Mouse (Mus musculus) olfactory bulb, adult 2 months (tissue): Measurements from ENCODE around the gene 4931409K22Rik. TPM values are rescaled to one million over a fixed set of nuclear protein-coding genes. Genes with fewer than 3 reads are reported as not detected.

Experiments used
- H3K27ac ChIP-seq: fragments of 200-500 bp; 2 replicates; pipeline ENCODE4 v1.5.1; 2012; ENCODE audit warnings: low read depth, low read length; ENCODE audit not compliant: insufficient read depth
- H3K4me1 ChIP-seq: fragments of 200-500 bp; 2 replicates; pipeline ENCODE4 v1.6.1; 2012; ENCODE audit warnings: low read length; ENCODE audit not compliant: control insufficient read depth, insufficient read depth
- H3K4me3 ChIP-seq: fragments of 200-500 bp; 2 replicates; pipeline ENCODE4 v1.5.1; 2012; ENCODE audit warnings: mild to moderate bottlenecking, low read depth, low read length, moderate library complexity; ENCODE audit not compliant: insufficient read depth
- CTCF ChIP-seq: fragments of 200-500 bp; IDR thresholded peaks from 2 replicates; pipeline ENCODE4 v1.5.1; 2012; ENCODE audit warnings: low read depth, mild to moderate bottlenecking, low read length, moderate library complexity; ENCODE audit not compliant: insufficient read depth
- POLR2A ChIP-seq: fragments of 200-500 bp; IDR thresholded peaks from 2 replicates; pipeline ENCODE4 v1.6.1; 2012; ENCODE audit warnings: mild to moderate bottlenecking, low read depth, low read length, moderate library complexity; ENCODE audit not compliant: insufficient read depth
- WGBS: fragments of 180-500 bp; shearing (Covaris S2); methylation state at CpG from one replicate; pipeline ENCODE4 v1.1.7; 2018; 5-methylcytosine and 5-hydroxymethylcytosine counted together
- polyA plus RNA-seq: library from polyadenylated mRNA; stranded (reverse); fragments of >200 nt; gene quantifications from 2 replicates; pipeline ENCODE4 v1.2.4, GENCODE M21; 2012; ENCODE audit warnings: low replicate concordance; ENCODE audit not compliant: missing spikeins, insufficient read depth, insufficient read length

Gene 4931409K22Rik
- polyA plus RNA-seq, 1 experiment, result not detected

DNA sequence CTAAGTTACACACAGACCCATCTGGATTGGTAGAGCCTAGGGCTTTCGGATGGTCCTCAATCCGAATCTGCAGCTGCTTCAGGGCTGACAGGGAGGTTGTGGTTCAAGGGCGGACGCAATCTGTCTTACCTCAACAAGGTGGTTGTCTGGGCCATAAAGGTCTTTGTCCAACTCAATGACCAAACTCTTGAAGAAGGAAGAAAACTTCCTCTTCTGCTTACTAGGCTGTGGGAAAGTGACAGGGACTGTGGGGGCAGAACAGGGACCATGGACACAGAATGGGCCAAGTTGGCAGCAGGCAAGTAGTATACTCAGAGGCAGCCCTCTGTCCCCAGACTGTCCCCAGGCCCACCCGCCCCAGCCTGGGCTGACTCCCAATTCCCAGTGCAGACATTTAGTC is 38.7 kb upstream of the 4931409K22Rik start:
- Histone ChIP-seq H3K4me3 (no peak overlapping the region), H3K4me1 (peaks cover 64% of the 10 kb centered on the region), H3K27ac (no peak overlapping the region)
- WGBS, result 84% methylated on average over 5 of the region's 5 CpGs
- TF ChIP-seq CTCF (no peak), POLR2A (no peak)

- TF ChIP-seq POLR2A (no peak), CTCF (no peak)
- Histone ChIP-seq H3K4me3 (no peak overlapping the region), H3K27ac (no peak overlapping the region), H3K4me1 (peaks cover 66% of the 10 kb centered on the region)
- WGBS, result 91% methylated on average over 5 of the region's 5 CpGs
Observed at GRCm38 (mm10) chr5:24594346-24594745, 37.7 kb upstream of the 4931409K22Rik start.

DNA sequence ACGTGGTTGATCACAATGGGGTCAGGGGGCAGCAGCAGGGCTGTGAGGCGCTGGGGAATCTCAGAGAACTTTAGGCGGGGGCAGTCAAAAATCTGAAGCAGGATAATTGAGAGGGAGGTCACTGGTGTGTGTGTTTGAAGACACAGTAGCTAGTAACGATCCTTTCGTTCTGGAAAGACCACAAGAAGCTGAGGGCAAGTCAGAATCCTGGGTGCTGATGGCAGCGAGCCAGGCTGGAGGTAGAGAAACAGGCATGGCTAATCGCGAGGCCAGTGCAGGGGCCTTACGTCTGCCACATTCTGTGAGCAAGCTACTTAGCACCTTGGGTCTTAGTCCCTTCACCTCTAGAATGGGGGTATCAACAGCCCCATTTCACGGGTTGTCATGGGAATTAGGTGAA is 37.3 kb upstream of the 4931409K22Rik start:
- 64% methylated on average over 10 of the region's 10 CpGs for WGBS
- TF ChIP-seq POLR2A (no peak), CTCF (no peak)
- H3K27ac ChIP-seq, result no peak overlapping the region
- no peak overlapping the region for H3K4me3 ChIP-seq
- H3K4me1 ChIP-seq, result peaks cover 66% of the 10 kb centered on the region

DNA sequence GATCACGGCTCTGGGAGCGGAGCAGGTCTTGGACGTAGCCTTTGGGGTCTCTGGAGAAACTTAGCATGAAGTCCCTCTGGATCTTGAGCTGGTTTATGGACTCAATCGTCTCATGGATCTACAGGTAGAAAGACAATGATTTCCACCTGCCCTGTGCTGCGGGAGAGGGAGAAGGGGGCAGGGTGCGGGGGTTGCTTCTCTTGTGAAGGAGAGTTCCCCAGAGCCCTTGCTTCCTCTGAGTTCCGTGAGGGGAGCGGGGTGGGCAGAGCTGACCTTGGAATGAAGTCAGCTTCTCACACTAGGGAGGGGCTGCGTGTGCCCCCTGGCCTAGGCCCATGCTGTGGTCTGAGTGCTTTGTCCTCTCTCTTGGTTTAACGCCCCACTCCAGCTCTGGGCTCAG is 36.6 kb upstream of the 4931409K22Rik start:
- WGBS, result 78% methylated on average over 10 of the region's 10 CpGs
- peaks cover 64% of the 10 kb centered on the region for H3K4me1 ChIP-seq

DNA sequence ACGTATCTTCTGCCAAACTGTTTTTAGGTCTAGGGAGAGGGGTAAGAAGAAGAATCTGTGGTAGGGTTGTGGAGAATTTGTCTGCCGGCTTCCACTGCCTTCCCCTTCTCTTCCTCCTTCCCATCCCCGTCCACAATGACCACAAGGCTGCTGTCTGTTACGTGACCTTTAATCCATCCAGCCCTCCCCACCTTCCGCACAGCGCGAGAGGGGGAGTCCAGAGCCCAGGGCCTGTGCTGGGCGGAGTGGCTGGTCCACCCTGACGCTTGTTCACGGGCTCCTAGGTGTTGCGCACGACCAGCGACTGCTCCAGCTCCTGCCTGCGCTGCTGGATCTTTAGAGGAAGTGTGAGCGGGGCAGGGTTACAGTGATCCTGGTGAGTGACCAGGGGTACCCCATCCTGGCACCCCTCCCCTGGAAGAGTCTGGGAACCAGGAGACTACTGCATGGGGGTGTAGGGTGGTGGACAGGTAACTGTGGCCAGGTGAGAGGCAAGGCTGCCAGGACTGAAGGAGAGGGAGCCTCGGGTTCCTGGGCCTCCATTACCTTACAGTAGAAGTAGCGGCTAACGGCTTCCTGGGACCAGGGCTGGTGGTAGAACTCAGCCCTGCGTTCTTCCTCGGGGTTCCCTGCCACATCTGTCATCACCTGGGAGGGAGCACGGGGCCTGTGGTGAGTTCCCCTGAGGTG is 36.0 kb upstream of the 4931409K22Rik start:
- peaks cover 65% of the 10 kb centered on the region for H3K4me1 ChIP-seq
- no peak for TF ChIP-seq POLR2A
- no peak overlapping the region for H3K27ac ChIP-seq
- no peak overlapping the region for H3K4me3 ChIP-seq
- 76% methylated on average over 21 of the region's 21 CpGs for WGBS

More for the DNA sequence above, 36.6 kb upstream of the 4931409K22Rik start:
- Histone ChIP-seq H3K4me3 (no peak overlapping the region), H3K27ac (no peak overlapping the region)
- no peak for TF ChIP-seq CTCF
- no peak for TF ChIP-seq POLR2A

DNA sequence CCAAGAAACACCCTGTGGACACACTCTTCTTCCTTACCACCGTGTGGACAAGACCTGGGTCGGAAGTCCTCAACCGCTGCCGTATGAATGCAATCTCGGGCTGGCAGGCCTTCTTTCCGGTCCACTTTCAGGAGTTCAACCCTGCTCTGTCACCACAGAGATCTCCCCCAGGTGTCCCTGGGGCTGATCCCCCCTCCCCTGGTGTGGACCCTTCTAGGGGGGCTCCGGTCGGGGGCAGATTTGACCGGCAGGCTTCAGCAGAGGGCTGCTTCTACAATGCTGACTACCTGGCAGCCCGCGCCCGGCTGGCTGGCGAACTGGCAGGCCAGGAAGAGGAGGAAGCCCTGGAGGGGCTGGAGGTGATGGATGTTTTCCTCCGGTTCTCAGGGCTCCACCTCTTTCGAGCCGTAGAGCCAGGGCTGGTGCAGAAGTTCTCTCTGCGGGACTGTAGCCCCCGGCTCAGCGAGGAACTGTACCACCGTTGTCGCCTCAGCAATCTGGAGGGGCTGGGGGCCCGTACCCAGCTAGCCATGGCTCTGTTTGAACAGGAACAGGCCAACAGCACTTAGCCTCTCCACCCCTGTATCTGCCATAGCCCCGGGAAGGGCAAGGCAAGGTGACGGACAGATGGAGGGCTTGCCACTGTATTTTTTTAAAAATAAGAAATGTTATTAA is 35.3 kb upstream of the 4931409K22Rik start:
- no peak overlapping the region for H3K27ac ChIP-seq
- peaks cover 65% of the 10 kb centered on the region for H3K4me1 ChIP-seq
- no peak for TF ChIP-seq CTCF
- no peak for TF ChIP-seq POLR2A
- H3K4me3 ChIP-seq, result no peak overlapping the region
- WGBS, result 64% methylated on average over 24 of the region's 24 CpGs

GRCm38 (mm10) chr5:24591268-24591721 is 34.7 kb upstream of the 4931409K22Rik start:
- H3K4me3 ChIP-seq, result no peak overlapping the region
- H3K27ac ChIP-seq, result no peak overlapping the region
- 40% methylated on average over 23 of the region's 23 CpGs for WGBS
- peaks cover 58% of the 10 kb centered on the region for H3K4me1 ChIP-seq
- no peak for TF ChIP-seq POLR2A
- no peak for TF ChIP-seq CTCF

GRCm38 (mm10) chr5:24589511-24590500 is 33.2 kb upstream of the 4931409K22Rik start:
- 84% methylated on average over 20 of the region's 20 CpGs for WGBS

More at GRCm38 (mm10) chr5:24589511-24590500, 33.2 kb upstream of the 4931409K22Rik start:
- H3K4me3 ChIP-seq, result no peak overlapping the region
- TF ChIP-seq CTCF, result no peak
- no peak for TF ChIP-seq POLR2A
- peaks cover 44% of the 10 kb centered on the region for H3K4me1 ChIP-seq
- H3K27ac ChIP-seq, result no peak overlapping the region
